Mouse (Mus musculus) midbrain, embryonic 15.5 days (tissue): ENCODE results near the gene Lgals1. TPM values are rescaled to one million over a fixed set of nuclear protein-coding genes. Genes with fewer than 3 reads are reported as not detected.
"Not testable (repeated sequence)": the region's sequence is repeated elsewhere in the genome, so short reads cannot be mapped to it uniquely, and the experiment has no call there.

Source experiments
- ATAC-seq: fragments of 200-750 bp; cut with Nextera tagmentation; replicated peaks from 2 replicates; pipeline ENCODE4 v1.8.0; 2017; ENCODE audit warnings: moderate TSS enrichment
- H3K27ac ChIP-seq: fragments of 300-500 bp; sonication (generic); 2 replicates; pipeline ENCODE4 v1.5.1; 2015; ENCODE audit warnings: mild to moderate bottlenecking, inconsistent platforms
- H3K27me3 ChIP-seq: fragments of 300-500 bp; sonication (generic); replicated peaks from 2 replicates; pipeline ENCODE4 v1.6.1; 2015; ENCODE audit warnings: inconsistent platforms
- H3K36me3 ChIP-seq: fragments of 300-500 bp; sonication (generic); replicated peaks from 2 replicates; pipeline ENCODE4 v1.6.1; 2015; ENCODE audit warnings: inconsistent platforms
- H3K4me1 ChIP-seq: fragments of 300-500 bp; sonication (generic); 2 replicates; pipeline ENCODE4 v1.6.1; 2015; ENCODE audit warnings: inconsistent platforms
- H3K4me2 ChIP-seq: fragments of 300-500 bp; sonication (generic); 2 replicates; pipeline ENCODE4 v1.6.1; 2015; ENCODE audit warnings: inconsistent platforms, mild to moderate bottlenecking, moderate library complexity
- H3K4me3 ChIP-seq: fragments of 300-500 bp; sonication (generic); 2 replicates; pipeline ENCODE4 v1.5.1; 2015; ENCODE audit warnings: mild to moderate bottlenecking, inconsistent platforms
- H3K9ac ChIP-seq: fragments of 300-500 bp; sonication (generic); 2 replicates; pipeline ENCODE4 v1.6.1; 2015; ENCODE audit warnings: mild to moderate bottlenecking, inconsistent platforms
- H3K9me3 ChIP-seq: fragments of 300-500 bp; sonication (generic); 2 replicates; pipeline ENCODE4 v1.6.1; 2016; ENCODE audit warnings: inconsistent platforms
- WGBS: fragments of 180-500 bp; shearing (Covaris S2); methylation state at CpG from one replicate; pipeline ENCODE4 v1.1.7; 2015; ENCODE audit warnings: mixed read lengths; 5-methylcytosine and 5-hydroxymethylcytosine counted together
- polyA plus RNA-seq: library from polyadenylated mRNA; unstranded; fragments of >200 nt; fragmentation: Nextera tagmentation; extraction: Ambion mirVana; gene quantifications from 2 replicates; pipeline ENCODE4 v1.2.1, GENCODE M21; 2015

Lgals1 gene
- 80.4 and 93.5 TPM in 2 replicates for polyA plus RNA-seq

DNA sequence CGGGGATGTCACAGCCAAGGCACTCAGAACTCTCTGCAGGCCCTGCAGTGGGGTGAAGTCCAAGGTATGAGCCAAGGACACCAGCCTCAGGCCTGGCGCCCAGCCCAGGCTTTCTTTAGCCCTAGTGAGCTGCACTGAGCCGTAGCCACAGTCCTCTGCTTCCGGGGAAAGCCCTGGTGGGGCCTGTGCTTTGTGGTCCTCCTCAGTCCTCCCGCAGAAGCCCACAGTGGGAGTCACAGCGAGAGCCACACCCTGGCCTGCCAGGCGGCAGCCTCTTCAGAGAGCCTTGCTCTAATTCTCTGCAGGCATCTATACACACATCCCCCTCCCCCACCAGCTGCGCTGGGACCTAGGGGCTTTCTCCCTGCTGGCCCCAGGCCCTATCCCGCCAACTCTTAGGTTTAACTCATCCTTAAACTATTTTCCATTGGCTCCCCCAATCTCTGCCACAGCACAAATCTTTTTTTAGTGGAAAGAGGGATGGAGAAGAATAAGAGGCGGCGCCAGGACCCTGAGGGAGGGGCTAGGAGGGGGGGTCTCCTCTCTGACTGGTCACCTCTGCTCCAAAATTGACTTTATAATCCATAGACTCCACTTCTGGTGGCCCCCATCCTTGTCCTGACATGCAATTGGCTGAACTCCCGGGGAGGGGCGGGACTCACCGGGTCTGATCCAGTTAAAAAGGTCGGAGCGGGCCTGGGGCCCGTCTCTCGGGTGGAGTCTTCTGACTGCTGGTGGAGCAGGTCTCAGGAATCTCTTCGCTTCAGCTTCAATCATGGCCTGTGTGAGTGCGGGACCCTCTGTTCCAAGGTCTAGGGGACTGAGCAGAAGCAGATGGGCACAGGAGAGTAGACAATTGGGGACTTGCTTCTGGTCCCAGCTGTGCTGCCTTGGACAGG is at the start of gene Lgals1:
TSS of gene Lgals1 (plus strand) at position 705 of the 899 bp plus-strand sequence.
- peak; percentile 54; the same call in 1 of the 2 replicates for ATAC-seq
- peak within 1 kb of the TSS; percentile 44 for H3K4me2 ChIP-seq
- peaks cover 18% of the 10 kb centered on the region for H3K4me1 ChIP-seq
- no peaks in the 10 kb centered on the region for H3K36me3 ChIP-seq
- H3K9me3 ChIP-seq, result no peaks in the 10 kb centered on the region
- H3K27ac ChIP-seq, result 0 out of 2 replicates have a peak within 1 kb of the TSS, but pooled peaks have one; percentile 22
- H3K27me3 ChIP-seq, result peaks cover 4% of the 10 kb centered on the region; the same call in 1 of the 2 replicates
- H3K9ac ChIP-seq, result no peak within 1 kb of the TSS
- no peak within 1 kb of the TSS for H3K4me3 ChIP-seq
- 9% methylated on average over 20 of the region's 20 CpGs for WGBS

DNA sequence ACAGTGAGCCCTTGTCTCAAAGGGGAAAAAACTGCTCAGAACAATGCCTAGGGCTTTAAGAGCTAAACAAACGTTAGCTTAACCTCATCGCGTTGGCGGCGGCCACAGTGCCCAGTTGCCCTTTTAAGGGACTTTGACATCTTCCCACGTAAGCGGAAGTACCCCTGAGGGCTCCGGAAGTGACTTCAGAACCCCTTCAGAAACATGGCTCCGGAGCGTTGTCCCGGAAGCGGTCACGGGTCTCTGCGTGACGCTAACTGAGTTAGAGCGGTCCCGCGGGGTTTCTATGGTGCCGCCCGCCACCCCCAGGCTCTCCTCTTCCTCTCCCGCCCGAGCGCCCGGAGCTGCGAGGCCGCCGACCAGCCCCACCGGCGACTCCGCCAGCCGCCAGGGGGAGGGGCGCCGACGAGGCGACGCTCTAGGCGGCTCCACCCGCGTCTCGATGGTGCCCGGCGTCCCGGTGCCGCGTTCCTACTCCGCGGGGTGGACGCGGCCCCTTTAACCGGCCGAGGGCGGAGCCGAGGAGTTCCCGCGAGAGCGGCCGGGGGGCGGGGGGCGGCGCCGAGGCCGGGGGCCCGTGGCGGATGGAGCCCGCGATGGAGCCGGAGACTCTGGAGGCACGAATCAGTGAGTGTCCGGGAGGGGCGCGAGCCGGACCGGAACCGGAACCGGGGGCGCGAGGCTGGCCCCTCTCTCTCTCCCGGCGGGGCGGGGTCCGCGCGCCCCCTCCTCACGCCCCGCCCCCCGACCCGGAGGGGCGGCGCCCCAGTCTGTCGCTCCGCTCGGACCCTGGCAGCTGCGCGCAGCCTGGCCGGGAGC is 49.3 kb upstream of the Lgals1 start, which contains the start of gene Gga1:
TSS of gene Gga1 (plus strand) at position 200 of the 819 bp plus-strand sequence.
- WGBS, result under 1% methylated on average over 84 of the region's 95 CpGs

GRCm38 (mm10) chr15:78877810-78878390 is 48.6 kb upstream of the Lgals1 start:
- H3K36me3 ChIP-seq, result peaks cover 7% of the 10 kb centered on the region
- no peaks in the 10 kb centered on the region for H3K27me3 ChIP-seq
- under 1% methylated on average over 17 of the region's 17 CpGs for WGBS
- peak; percentile 1 for ATAC-seq
- peak overlapping the region; percentile 80 for H3K4me3 ChIP-seq
- peak overlapping the region; percentile 99 for H3K27ac ChIP-seq
- H3K4me1 ChIP-seq, result peaks cover 30% of the 10 kb centered on the region
- peak overlapping the region; percentile 83 for H3K4me2 ChIP-seq
- H3K9me3 ChIP-seq, result no peaks in the 10 kb centered on the region
- peak overlapping the region; percentile 77 for H3K9ac ChIP-seq

More for the DNA sequence above, 49.3 kb upstream of the Lgals1 start, which contains the start of gene Gga1:
- Histone ChIP-seq H3K27ac (peak within 1 kb of the TSS; percentile 99), H3K4me2 (peak within 1 kb of the TSS; percentile 83), H3K4me3 (peak within 1 kb of the TSS; percentile 80), H3K9ac (peak within 1 kb of the TSS; percentile 77), H3K27me3 (no peaks in the 10 kb centered on the region), H3K36me3 (peaks cover 4% of the 10 kb centered on the region; the same call in 1 of the 2 replicates), H3K4me1 (peaks cover 30% of the 10 kb centered on the region), H3K9me3 (no peaks in the 10 kb centered on the region)
- ATAC-seq, result peak; percentile 88

- not testable (repeated sequence) for H3K27ac ChIP-seq, H3K9me3 ChIP-seq, ATAC-seq, H3K4me3 ChIP-seq, H3K27me3 ChIP-seq, H3K9ac ChIP-seq
- peaks cover 30% of the 10 kb centered on the region for H3K4me1 ChIP-seq
- H3K36me3 ChIP-seq, result peaks cover 15% of the 10 kb centered on the region
- 72% methylated on average over 7 of the region's 7 CpGs for WGBS
- peak overlapping the region; percentile 83; the same call in 1 of the 2 replicates for H3K4me2 ChIP-seq
Observed at GRCm38 (mm10) chr15:78878792-78879516, 47.6 kb upstream of the Lgals1 start.

- Histone ChIP-seq H3K4me2 (no peak overlapping the region), H3K4me1 (peaks cover 28% of the 10 kb centered on the region), H3K27me3 (no peaks in the 10 kb centered on the region), H3K9me3 (no peaks in the 10 kb centered on the region), H3K27ac (no peak overlapping the region), H3K9ac (no peak overlapping the region), H3K36me3 (peaks cover 18% of the 10 kb centered on the region), H3K4me3 (no peak overlapping the region)
- ATAC-seq, result no peak
- 95% methylated on average over 8 of the region's 8 CpGs for WGBS
Observed at GRCm38 (mm10) chr15:78880432-78880831, 46.1 kb upstream of the Lgals1 start.

- Histone ChIP-seq H3K9ac (no peak overlapping the region), H3K27ac (no peak overlapping the region), H3K27me3 (no peaks in the 10 kb centered on the region), H3K9me3 (no peaks in the 10 kb centered on the region), H3K36me3 (peaks cover 28% of the 10 kb centered on the region), H3K4me2 (no peak overlapping the region), H3K4me3 (no peak overlapping the region), H3K4me1 (peaks cover 15% of the 10 kb centered on the region)
- no peak for ATAC-seq
- WGBS, result 81% methylated on average over 3 of the region's 3 CpGs
Observed at GRCm38 (mm10) chr15:78881828-78882227, 44.7 kb upstream of the Lgals1 start.

DNA sequence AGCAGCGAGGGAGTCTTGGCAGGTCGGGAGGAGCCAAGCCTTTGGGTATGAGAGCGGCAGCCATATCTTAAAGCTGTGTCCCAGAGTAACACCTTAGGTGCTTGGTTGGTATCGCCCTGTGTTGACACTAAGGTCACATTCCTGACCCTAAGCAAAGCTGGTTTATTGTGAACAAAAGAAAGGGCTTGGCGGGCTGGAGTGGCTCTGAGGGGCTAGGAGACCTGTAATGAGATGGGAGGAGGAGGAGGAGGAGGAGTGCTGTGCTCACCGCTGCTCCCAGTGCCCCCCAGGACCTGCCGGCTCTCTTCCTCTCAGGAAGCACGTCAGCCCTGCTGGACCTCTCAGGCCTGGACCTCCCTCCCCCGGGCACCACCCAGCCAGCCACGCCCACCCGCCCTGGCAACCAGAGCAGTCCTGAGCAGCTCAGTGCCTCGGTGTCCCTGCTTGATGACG is 37.1 kb upstream of the Lgals1 start:
- no peaks in the 10 kb centered on the region for H3K27me3 ChIP-seq
- H3K4me2 ChIP-seq, result no peak overlapping the region
- H3K4me1 ChIP-seq, result no peaks in the 10 kb centered on the region
- WGBS, result 22% methylated on average over 13 of the region's 13 CpGs
- no peak overlapping the region for H3K27ac ChIP-seq
- peaks cover 24% of the 10 kb centered on the region for H3K36me3 ChIP-seq
- H3K4me3 ChIP-seq, result no peak overlapping the region
- no peaks in the 10 kb centered on the region for H3K9me3 ChIP-seq
- no peak overlapping the region for H3K9ac ChIP-seq
- no peak for ATAC-seq

DNA sequence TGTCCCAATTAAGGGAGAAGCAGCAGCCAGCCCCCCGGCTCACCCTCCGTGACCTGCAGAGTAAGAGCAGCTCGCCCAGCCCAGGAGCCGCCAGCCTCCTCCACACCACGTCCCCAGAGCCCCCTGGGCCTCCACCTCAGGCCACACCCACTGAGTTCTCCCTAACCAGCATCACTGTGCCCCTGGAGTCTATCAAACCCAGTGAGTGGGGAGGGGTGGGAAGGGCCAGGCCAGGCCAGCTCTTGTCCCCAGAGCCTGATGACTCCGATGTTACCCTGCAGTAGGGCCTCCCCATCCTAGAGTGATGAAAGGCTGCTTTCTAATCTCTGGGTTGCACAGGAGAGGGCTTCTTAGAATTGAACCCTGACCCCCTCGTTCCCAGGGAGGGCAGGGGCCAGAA is 34.1 kb upstream of the Lgals1 start:
- no peak overlapping the region for H3K4me2 ChIP-seq
- no peak for ATAC-seq

DNA sequence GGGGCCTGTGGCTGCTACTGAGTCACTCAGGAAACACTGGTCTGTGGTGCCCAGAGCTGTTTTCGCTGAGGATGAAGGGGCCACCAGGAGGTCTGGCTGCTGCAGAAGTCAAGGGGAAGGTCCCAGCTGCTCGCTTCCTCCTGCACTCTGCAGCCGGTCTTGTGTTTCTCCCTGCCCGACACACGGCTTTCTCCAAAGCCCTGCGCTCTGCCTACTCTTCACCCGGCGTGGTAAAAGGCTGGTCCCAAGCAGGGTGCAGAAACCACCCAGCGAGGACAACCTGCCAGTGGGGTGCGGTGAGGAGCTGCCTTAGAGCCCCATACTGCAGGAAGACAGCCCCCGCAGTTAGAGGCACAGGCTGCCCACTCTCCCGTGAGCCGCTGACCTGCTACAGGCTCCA is 31.8 kb upstream of the Lgals1 start:
- no peak overlapping the region for H3K9ac ChIP-seq
- H3K4me3 ChIP-seq, result no peak overlapping the region
- peaks cover 10% of the 10 kb centered on the region for H3K36me3 ChIP-seq
- WGBS, result 64% methylated on average over 13 of the region's 13 CpGs
- no peak for ATAC-seq
- H3K4me1 ChIP-seq, result peaks cover 7% of the 10 kb centered on the region
- H3K4me2 ChIP-seq, result no peak overlapping the region
- H3K27me3 ChIP-seq, result peaks cover 14% of the 10 kb centered on the region
- no peaks in the 10 kb centered on the region for H3K9me3 ChIP-seq
- H3K27ac ChIP-seq, result no peak overlapping the region

More for the DNA sequence above, 34.1 kb upstream of the Lgals1 start:
- Histone ChIP-seq H3K36me3 (peaks cover 12% of the 10 kb centered on the region), H3K4me1 (no peaks in the 10 kb centered on the region), H3K27me3 (no peaks in the 10 kb centered on the region), H3K4me3 (no peak overlapping the region), H3K27ac (no peak overlapping the region), H3K9ac (no peak overlapping the region), H3K9me3 (no peaks in the 10 kb centered on the region)
- WGBS, result 72% methylated on average over 7 of the region's 7 CpGs

DNA sequence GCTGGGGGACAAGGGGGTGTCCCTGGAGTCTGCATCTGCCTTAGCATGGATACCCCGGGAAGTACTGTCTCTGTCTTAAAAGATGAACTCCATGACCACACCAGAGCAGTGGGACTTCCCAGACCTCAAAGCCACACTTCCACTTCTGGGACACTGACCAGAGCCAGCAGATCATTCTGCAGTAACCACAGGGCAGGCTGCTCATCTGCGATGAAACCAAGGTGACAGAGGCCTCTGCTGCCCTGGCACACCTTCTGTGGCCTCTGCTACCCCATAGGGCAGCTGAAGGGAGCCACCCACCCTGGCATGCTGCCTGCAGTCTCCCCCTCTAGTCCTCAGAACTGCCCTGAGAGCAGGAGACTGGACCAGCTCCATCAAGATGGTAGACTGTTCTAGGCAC is 30.8 kb upstream of the Lgals1 start:
- no peaks in the 10 kb centered on the region for H3K9me3 ChIP-seq

GRCm38 (mm10) chr15:78896149-78896548 is 30.4 kb upstream of the Lgals1 start:
- peaks cover 7% of the 10 kb centered on the region for H3K36me3 ChIP-seq
- no peaks in the 10 kb centered on the region for H3K9me3 ChIP-seq
- H3K27ac ChIP-seq, result no peak overlapping the region
- WGBS, result 80% methylated on average over 3 of the region's 3 CpGs
- ATAC-seq, result no peak
- H3K4me1 ChIP-seq, result peaks cover 18% of the 10 kb centered on the region
- no peak overlapping the region for H3K4me2 ChIP-seq
- H3K4me3 ChIP-seq, result no peak overlapping the region
- H3K27me3 ChIP-seq, result peaks cover 28% of the 10 kb centered on the region
- H3K9ac ChIP-seq, result no peak overlapping the region

More for the DNA sequence above, 30.8 kb upstream of the Lgals1 start:
- H3K9ac ChIP-seq, result no peak overlapping the region
- H3K36me3 ChIP-seq, result peaks cover 7% of the 10 kb centered on the region
- H3K4me3 ChIP-seq, result no peak overlapping the region
- no peak overlapping the region for H3K27ac ChIP-seq
- ATAC-seq, result no peak
- H3K27me3 ChIP-seq, result peaks cover 24% of the 10 kb centered on the region
- peaks cover 17% of the 10 kb centered on the region for H3K4me1 ChIP-seq
- no peak overlapping the region for H3K4me2 ChIP-seq
- WGBS, result 78% methylated on average over 2 of the region's 2 CpGs
